Mouse (Mus musculus) fat pad, adult 2 months (tissue): ENCODE measurements around the gene Gnaz.

Source experiments
- DNase-seq: peaks from one replicate; pipeline ENCODE4 v3.0.0-alpha.2; 2011; ENCODE audit warnings: low read depth, low spot score; ENCODE audit errors: extremely low read depth

Gnaz gene

DNA sequence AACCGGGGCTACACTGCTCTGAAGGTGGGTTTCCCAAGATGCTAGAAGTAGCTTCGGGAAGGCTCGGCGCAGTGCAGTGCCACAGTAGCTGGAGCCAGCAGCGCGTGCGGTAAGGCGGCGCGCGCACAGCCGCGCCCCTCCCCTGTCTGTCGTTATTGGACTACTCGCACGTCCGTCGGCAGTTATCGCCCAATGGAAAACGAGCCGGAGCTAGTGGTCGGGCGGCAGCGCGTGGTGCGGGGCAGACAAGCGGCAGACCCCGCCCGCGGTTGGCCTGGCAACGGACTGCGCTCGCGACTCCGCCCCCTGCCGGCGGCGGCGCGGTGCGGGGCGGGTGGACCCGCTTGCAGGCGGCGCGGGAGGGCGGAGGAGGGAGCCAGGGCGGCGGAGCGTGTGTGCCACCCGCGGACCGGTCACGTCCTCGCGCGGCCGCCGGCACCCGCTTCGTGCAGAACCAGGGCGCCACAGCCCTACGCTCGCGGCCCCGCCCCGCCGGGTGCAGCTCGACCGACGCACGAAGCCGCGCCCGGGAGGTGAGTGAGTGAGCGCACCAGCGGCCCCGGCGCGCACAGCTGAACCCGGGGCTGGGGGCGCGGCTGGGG lies at the start of gene Gnaz:
Gene Gnaz, plus strand, starts transcription at position 328 of the 602 bp plus-strand sequence.
- peak; percentile 14 for DNase-seq

DNA sequence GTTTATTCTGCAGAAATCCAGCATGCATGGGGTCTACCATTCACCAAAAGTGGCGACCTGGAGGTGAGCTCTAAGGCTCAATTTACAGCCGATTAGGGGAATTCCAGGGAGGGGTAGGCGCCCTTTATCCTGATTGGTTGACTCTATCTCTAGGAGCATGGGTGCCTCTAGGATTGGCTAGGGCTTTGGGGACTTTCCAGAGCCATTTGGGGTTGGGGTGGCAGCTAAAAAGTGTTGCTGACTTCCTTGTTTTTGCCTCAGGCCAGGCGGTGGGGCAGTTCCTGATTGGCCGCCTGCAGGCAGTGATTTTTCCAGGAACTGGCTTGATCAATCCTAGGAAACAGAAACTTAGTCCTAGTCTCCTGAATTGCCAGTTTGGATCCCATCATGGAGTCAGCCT lies 47.7 kb upstream of the Gnaz start:
- DNase-seq: no peak

DNA sequence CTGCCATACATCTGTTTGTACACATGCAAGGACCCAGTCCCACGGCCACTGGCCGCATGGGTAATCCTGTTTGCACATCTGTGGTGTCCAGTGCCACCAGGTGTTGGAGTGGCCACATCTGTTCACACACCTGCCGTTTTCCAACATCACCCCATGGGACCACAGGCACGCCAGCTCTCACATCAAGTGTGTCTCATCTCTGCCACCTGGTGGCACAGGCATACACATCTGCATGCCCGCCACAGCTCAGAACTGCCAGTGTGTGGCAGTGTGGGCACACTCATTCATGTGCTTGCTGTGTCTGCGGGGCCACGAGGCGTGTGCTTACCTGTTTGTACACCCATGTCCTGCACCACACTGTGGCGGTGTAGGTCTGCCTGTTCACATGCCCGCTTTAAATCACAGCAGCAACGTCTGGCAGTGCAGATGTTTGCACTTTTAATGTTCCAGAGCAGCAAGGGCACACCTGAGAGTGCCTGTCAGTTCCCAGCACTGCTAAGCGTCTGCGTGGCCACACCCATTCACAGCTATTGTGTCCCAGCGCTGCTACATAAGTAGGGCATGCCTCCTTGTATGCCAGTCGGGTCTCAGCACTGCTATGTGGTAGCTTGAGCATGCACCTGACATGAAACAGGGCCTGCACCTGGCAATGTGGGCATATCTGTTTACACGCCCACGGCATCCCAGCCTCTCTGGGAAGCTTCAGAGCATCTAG lies 46.0 kb upstream of the Gnaz start:
- no peak for DNase-seq

DNA sequence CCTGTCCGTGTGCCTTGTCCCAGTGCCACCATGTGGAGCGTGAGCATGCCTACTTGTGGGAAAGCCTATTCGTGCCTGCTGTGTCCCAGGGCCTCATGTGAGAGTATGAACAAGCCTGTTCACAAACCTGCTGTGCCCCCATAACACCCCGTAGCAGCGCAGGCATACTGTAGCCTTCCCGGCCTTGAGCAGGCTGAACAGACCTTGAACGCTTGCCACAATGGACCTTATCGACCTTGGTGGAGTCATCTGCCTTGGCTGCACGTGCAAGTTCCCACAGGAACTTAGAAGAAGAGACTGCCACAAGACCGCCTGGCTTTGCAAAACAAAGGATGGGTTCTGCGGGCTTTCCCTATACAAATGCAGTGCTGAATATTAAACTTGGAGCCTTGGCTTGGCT lies 45.4 kb upstream of the Gnaz start:
- no peak for DNase-seq

DNA sequence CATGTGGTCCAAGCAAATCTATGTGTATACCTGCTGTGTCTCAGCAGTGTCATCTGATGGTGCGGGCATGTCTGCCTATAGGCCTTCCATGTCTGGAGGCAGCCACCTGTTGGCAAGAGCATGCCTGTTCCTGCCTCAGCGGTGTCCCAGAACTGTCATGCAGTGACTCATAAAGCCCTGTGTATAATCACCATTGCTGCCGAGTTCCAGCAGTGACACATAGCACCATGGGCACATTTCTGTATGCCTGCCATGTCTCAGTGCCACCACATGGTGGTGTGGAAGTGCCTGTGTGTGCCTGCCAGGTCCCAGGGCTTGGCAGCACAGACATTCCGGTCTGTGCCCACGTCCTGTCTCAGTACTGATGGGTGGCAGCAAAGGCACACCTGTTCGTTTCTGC lies 44.2 kb upstream of the Gnaz start:
- no peak for DNase-seq

DNA sequence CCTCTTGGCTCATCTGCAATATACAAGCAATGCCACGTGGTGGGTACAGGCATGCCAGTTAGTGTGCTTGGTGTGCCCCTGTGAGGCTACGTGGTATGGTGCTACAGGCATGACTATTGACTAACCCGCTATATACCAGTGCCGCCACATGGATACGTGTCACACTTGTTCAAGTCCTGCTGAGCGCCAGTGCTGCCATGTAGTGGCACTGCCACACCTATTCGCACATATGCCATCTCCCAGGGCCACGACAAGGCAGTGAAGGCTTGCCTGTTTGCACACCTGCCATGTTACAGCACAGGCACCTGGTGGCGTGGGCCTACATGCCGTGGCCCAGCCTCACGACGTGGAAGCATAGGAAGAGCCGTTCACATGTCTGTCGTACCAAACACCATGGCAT lies 42.7 kb upstream of the Gnaz start:
- DNase-seq: no peak

DNA sequence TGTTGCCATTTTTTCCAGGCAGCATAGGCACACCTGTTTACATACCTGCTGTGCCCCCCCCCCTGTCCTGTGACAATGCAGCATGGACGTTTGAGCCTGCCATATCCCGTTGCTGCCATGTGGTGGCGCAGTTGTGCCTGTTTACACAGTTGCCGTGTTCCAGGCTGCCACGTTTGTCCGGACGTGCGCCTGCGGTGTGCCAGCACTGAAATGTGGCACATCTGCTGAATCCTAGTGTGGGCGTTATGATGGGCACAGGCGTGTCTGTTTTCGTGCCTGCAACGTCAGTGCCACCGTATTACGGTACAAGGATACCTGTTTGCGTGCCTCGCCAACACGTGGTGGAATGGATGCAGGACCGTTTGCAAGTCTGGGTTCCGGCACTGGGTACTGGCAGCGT lies 41.7 kb upstream of the Gnaz start:
- DNase-seq: no peak

DNA sequence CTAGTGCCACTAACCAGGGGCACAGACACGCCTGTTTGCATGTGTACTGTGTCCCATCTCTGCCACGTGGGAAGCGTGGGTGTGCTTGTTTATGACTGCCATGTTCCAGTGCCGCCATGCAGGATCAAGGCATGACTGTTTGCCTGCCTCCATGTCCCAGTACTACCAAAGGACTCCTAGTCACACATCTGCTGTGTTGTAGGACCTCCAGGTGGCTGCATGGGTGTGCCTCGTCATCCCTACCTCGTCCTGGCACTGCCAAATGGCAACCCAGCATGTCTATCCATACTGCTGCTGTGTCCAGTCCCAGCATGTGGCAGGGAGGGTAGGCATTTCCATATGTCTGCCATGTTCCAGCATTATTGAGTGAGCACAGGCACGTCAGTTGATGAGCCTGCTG lies 38.7 kb upstream of the Gnaz start:
- DNase-seq: no peak

DNA sequence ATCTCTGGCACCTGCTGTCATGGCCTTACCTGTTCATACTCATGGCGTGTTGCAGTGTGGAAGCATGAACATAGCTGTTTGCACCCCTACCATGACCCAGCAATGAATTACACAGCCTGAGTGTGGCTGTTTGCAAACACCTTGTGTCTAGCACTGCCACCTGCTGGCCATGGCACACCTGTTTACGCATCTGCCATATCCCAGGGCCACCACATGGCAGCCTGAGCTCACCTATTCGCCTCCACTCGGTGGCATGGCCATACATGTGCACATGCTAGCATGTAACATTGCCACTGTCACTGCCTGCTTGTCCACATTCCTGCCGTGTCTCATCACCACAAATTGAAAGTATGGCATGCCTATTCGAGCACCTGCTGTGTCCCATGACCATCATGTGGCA lies 37.4 kb upstream of the Gnaz start:
- DNase-seq: no peak

DNA sequence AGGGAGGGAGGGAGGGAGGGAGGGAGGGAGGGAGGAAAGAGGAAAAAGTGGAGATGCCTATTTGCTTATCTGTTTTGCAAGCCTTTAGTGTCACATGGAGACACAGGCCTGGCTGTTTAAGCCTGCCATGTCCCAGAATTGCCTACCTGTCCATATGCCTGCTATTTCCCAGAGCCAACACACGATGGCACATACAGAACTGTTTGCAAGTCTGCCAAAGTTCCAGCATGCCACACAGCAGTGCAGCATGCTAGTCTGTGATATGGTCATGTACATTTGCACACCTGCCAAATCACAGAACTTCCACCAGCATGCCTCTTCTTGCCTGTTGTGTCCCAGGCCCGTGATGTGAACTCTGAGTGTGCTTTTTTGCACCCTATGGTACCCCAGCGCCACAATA lies 36.4 kb upstream of the Gnaz start:
- no peak for DNase-seq

DNA sequence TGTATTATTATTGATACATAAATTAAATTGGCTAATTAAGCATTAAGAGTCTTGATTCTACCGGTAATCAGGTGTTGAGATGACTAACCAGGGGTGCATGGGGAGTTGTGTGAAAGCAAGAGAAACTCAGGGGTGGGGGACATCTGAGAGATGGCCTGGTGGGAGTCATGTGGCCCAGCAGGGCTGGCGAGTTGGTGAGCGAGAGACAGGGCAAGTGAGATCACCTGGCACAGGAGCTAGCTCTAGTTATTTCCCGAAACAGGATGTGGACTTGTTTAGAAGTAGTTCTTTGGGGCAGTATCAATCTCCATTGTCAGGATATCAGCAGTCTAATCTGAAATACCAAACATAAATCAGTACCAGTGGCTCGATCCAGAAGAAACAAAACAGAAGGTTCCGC lies 35.3 kb upstream of the Gnaz start:
- no peak for DNase-seq

DNA sequence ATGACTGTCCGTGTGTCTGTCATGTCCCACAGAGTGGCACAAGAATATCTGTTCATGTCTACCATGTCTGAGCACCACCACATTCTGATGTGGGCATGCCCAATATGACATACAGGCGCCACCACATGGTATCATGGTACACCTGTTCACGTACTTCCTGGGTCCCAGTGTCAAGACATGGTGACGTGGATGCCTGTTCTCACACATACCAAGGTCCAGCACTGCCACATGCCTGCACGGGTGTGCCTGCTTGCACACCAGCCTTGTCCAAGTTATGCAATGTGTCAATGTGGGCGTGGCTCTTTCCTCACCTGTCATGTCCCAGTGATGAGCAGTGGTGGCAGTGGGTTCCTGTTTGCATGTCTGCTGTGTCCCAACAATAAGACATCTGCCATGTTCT lies 34.5 kb upstream of the Gnaz start:
- DNase-seq: no peak

DNA sequence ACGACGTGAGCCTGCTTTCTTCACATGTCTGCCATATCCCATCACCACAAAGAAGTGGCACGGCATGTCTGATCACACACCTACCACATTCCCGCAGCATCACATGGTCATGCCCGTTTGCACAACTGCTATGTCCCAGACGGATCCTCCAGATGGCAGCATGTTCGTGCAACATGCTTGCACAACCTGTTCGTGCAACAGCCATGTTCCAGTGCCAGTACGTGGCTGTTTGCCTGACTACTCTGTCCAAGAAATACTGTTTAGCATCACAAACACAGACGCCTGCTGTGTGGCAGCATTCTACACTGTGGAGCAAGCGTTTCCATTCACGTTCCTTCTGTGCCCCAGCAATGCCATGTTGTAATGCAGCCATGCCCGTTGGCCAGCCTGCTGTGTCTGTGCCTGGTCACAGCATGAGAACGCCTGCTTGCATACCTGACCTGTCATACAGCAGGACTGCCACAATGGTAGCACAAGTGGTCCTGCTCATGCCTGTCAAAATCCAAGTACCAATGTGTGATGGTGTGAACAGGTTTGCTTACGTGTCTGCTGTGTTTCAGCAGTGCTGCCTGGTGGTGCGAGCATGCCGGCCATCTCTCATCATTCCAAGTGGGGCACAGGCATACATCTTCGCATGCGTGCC lies 33.3 kb upstream of the Gnaz start:
- no peak for DNase-seq

DNA sequence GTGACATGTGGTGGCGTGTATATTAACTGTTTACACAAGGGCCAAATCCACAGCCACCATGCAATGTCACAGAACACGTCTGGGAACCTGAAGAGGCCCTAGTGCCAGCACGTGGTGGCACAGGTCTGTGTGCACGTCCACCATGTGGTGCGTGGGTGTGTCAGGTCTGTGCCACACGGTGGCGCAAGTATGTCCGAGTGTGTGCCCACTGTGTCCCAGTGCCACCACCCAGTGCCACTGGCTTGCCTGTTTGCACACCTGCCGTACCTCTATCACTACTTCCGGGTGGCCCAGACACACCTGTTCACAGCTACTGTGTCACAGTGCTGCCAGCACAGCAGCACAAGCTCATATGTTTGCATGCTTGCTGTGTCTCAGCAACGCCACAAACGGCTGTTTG lies 32.5 kb upstream of the Gnaz start:
- no peak for DNase-seq

DNA sequence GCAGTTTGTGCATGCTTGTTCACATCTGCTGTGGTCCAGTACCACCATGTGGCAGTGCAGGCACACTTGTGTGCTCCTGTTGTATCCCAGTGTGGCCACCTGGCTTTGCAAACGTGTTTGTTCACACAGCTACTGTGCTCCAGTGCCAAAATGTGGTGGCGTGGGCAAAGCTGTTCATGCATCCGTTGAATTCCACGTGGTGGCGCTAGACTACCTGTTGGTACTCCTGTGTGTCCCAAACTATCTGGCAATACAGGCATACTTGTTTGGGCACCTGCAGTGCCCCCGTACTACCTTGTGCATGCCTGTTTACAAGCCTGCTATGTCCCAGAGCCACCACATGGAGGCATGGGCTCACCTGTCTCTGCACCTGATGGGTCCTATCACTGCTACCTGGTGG lies 32.0 kb upstream of the Gnaz start:
- no peak for DNase-seq

DNA sequence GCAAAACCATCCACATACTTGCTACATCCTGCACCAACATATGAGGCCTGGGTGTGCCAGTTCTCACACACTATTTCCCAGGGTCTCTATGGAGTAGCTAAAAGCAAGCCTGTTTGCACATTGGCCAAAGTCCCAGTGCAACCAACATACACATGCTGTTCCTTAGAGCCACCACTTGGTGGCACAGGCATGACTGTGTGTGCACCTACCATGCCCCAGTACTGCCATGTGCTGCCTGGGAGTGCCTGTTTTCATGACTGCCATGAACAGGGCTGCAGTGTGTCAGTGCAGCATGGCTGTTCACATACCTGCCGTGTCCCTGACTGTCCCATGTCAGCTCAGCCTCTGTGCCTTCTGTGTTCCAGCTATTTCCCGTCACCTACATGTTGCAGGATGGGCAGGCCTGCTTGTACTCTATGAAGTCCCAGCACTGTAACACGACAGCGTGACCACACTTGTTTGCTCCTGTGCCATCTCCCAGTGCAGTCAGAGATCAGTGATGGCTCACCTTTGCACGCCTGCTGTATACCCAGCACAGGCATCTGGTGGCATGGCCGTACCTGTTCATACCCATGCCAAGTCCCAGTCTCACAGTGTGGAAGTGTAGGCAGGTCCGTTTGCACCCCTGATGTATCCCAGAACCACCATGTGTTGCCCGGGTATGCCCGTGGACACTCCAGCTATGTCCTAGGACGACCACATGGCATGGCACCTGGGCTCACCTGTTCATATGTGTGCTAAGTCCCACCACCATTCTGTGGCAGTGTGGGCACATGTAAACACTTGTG lies 29.8 kb upstream of the Gnaz start:
- DNase-seq: no peak

DNA sequence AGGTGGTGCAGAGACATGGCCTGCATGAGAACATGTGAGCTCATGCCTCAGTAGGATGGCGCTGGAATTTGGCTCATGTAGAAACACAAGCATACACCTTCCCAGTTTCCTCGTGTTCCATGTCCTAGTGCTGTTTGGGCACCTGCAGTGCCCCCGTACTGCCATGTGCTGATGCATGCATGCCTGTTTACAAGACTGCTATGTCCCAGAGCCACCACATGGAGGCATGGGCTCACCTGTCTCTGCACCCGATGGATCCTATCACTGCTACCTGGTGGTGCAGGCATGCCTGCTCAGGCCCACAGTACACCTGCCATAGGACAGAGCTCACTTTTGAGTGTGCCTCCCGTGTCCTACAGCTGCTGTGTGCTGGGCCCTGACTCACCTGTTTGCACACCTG lies 28.6 kb upstream of the Gnaz start:
- DNase-seq: no peak

DNA sequence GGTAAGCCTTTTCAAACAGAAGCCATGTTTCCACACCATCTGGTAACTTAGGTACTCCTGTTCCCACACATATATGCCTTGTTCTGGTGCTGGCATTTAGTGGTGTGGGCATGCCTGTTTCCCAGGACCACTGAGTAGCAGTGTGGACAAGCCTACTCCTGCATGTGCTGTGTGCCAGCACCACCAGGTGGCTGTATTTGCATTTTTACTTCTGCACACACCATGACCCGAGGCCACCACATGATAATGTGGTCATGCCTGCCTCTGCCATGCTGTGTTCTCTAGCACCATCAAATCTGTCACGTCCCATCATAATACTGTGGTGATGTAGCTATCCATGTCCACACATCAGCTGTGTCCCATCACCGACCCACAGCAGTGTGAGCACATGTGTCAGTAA lies 27.7 kb upstream of the Gnaz start:
- no peak for DNase-seq

DNA sequence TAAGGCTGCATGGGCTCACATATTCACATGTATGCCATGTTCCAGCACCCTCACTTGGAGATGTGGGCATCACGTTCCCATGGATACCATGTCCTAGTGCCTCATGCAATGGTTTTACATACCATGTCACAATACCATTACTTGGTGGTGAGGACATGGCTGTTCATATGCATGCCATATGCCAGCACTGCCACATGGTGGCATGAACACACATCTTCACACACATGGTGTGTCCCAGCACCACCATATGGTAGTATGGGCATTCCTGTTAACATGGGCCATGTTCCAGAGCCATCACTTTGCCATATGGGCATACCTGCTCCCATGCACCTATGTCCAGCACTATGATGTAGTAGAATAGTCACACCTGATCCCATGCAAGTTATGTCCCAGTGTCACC lies 26.2 kb upstream of the Gnaz start:
- no peak for DNase-seq

DNA sequence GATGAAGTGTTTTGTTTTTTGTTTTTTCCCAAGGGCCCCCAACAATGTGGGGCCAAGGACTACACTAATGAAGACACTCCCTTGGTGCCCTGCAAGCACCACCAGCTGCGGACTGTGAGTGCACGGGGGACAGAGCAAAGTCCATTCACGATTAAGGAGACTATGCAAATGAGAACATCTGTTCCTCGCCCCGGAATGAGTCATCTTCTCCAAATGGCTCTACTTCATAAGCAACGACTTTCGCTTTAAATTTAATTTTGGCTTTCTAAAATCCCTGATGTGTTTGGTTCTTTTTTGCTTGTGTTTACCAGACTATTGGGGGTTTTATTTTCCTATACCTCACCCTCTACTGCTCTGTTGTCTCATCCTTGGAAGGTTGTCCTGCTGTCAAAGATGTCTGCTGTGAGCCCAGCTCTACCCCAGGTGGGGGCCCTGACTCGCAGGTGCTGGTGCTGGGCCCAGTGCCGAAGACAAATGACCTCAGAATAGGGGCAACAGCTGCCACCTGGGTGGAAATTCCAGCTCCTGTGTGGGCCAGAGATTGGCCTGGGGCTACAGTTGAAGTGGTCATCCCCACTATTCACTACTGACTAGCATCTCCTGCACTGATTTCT lies 14.0 kb upstream of the Gnaz start:
- no peak for DNase-seq

DNA sequence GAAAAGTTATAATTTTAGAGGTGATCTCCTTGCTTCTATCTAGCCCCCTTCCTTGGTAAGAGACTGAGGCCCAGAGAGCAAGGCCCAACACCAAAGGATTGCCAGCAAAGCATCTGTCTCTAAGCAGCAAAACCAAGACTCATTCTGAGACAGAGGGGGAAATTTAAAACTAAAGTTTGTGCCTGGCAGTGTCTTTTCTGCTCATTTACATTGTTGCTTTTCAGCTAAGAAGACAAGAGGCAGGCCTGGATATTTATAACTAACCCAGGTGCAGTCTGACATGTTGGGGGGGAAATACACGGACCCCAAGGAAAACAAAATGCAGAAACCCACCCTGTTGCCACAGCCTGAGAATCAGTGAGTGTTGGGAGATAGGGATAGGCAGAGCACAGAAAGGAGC lies 2.6 kb upstream of the Gnaz start:
- DNase-seq: no peak
